Mouse (Mus musculus): ENCODE measurements around the gene Micu2. TPM values are rescaled to one million over a fixed set of nuclear protein-coding genes. Genes with fewer than 3 reads are reported as not detected.
"Not testable (repeated sequence)": the region's sequence is repeated elsewhere in the genome, so short reads cannot be mapped to it uniquely, and the experiment has no call there.

Micu2 gene
- polyA plus RNA-seq, 1 experiment = 19.2 TPM

- 71% methylated on average over 1 of the region's 1 CpGs for WGBS
Measured at GRCm38 (mm10) chr14:57901998-57902397, 97.1 kb downstream of the Micu2 start.

GRCm38 (mm10) chr14:57896882-57897281 is 102.2 kb downstream of the Micu2 start:
- DNase-seq (ENCODE audit: low read depth, low spot score) = no peak
- WGBS = 83% methylated on average over 12 of the region's 12 CpGs

More at GRCm38 (mm10) chr14:57901998-57902397, 97.1 kb downstream of the Micu2 start:
- DNase-seq (ENCODE audit: low read depth, low spot score) = no peak

- WGBS = 50% methylated on average over 8 of the region's 8 CpGs
- not testable (repeated sequence) for DNase-seq (ENCODE audit: low read depth, low spot score)
Measured at GRCm38 (mm10) chr14:57896088-57896871, 102.8 kb downstream of the Micu2 start.

- 56% methylated on average over 2 of the region's 2 CpGs for WGBS
- DNase-seq (ENCODE audit: low read depth, low spot score) = no peak
Measured at GRCm38 (mm10) chr14:57894346-57894745, 104.7 kb downstream of the Micu2 start.

GRCm38 (mm10) chr14:57892961-57893360 is 106.1 kb downstream of the Micu2 start:
- no peak for DNase-seq (ENCODE audit: low read depth, low spot score)
- 30% methylated on average over 1 of the region's 1 CpGs for WGBS

GRCm38 (mm10) chr14:57890011-57890842 is 108.8 kb downstream of the Micu2 start, which contains the start of gene Zdhhc20:
Gene Zdhhc20, minus strand, starts transcription at chr14:57890276.
- no peak for DNase-seq (ENCODE audit: low read depth, low spot score)
- WGBS = 4% methylated on average over 64 of the region's 65 CpGs

GRCm38 (mm10) chr14:57889541-57890010 is 109.5 kb downstream of the Micu2 start:
- 1% methylated on average over 37 of the region's 37 CpGs for WGBS
- DNase-seq (ENCODE audit: low read depth, low spot score) = no peak

- WGBS = 31% methylated on average over 8 of the region's 8 CpGs
- DNase-seq (ENCODE audit: low read depth, low spot score) = no peak
Measured at GRCm38 (mm10) chr14:57887171-57887570, 111.9 kb downstream of the Micu2 start.

GRCm38 (mm10) chr14:57886032-57886431 is 113.0 kb downstream of the Micu2 start:
- DNase-seq (ENCODE audit: low read depth, low spot score) = no peak
- WGBS = 59% methylated on average over 2 of the region's 2 CpGs

- WGBS = 40% methylated on average over 3 of the region's 3 CpGs
- no peak for DNase-seq (ENCODE audit: low read depth, low spot score)
Measured at GRCm38 (mm10) chr14:57883341-57883740, 115.7 kb downstream of the Micu2 start.

- 13% methylated on average over 4 of the region's 4 CpGs for WGBS
- DNase-seq (ENCODE audit: low read depth, low spot score) = peak; percentile 75
Measured at GRCm38 (mm10) chr14:57882720-57883119, 116.3 kb downstream of the Micu2 start.

- no peak for DNase-seq (ENCODE audit: low read depth, low spot score)
Measured at GRCm38 (mm10) chr14:57881793-57882192, 117.3 kb downstream of the Micu2 start.

GRCm38 (mm10) chr14:57881074-57881473 is 118.0 kb downstream of the Micu2 start:
- no peak for DNase-seq (ENCODE audit: low read depth, low spot score)

More at GRCm38 (mm10) chr14:57881793-57882192, 117.3 kb downstream of the Micu2 start:
- 28% methylated on average over 4 of the region's 4 CpGs for WGBS

GRCm38 (mm10) chr14:57877921-57878320 is 121.1 kb downstream of the Micu2 start:
- DNase-seq (ENCODE audit: low read depth, low spot score) = no peak
- WGBS = 93% methylated on average over 9 of the region's 9 CpGs

GRCm38 (mm10) chr14:57866676-57867276 is 132.3 kb downstream of the Micu2 start:
- 85% methylated on average over 3 of the region's 3 CpGs for WGBS
- DNase-seq (ENCODE audit: low read depth, low spot score) = no peak

Other genes with a start within 250 kb of the Micu2 start
- 6.5 and 11.5 TPM in 2 replicates for gene Lats2, start 240.9 kb downstream of the Micu2 start, polyA plus RNA-seq (2012; rRNA removed)
- gene Sap18, start 201.1 kb downstream of the Micu2 start, polyA plus RNA-seq (2012; rRNA removed) = 3.3 and 6.1 TPM in 2 replicates
- gene Ska3, start 173.1 kb downstream of the Micu2 start, polyA plus RNA-seq (2012; rRNA removed) = 2.5 TPM in 2 replicates
- 73.3 and 78.2 TPM in 2 replicates for gene Mrpl57, start 173.0 kb downstream of the Micu2 start, polyA plus RNA-seq (2012; rRNA removed)
- gene Zdhhc20, start 109.0 kb downstream of the Micu2 start, polyA plus RNA-seq (2012; rRNA removed) = 5.2 and 7.3 TPM in 2 replicates
- 1.5 and 1.9 TPM in 2 replicates for gene Fgf9, start 71.3 kb upstream of the Micu2 start, polyA plus RNA-seq (2012; rRNA removed)